Mouse (Mus musculus) midbrain, embryonic 14.5 days (tissue): ENCODE results near the gene Xab2. TPM values are rescaled to one million over a fixed set of nuclear protein-coding genes. Genes with fewer than 3 reads are reported as not detected.

Experiments used
- ATAC-seq: fragments of 200-750 bp; cut with Nextera tagmentation; 2 replicates; pipeline ENCODE4 v1.8.0; 2017; ENCODE audit warnings: moderate number of reproducible peaks, moderate library complexity; ENCODE audit not compliant: low FRiP score, low TSS enrichment
- DNase-seq: peaks from one replicate; pipeline ENCODE4 v3.0.0-alpha.2; 2015
- H3K27ac ChIP-seq: fragments of 300-500 bp; sonication (generic); replicated peaks from 2 replicates; pipeline ENCODE4 v1.5.1; 2014; ENCODE audit warnings: mild to moderate bottlenecking, low read depth, low read length, moderate library complexity
- H3K27me3 ChIP-seq: fragments of 300-500 bp; sonication (generic); 2 replicates; pipeline ENCODE4 v1.6.1; 2014; ENCODE audit warnings: low read length, control low read depth, mixed read lengths; ENCODE audit not compliant: control insufficient read depth, insufficient read depth
- H3K36me3 ChIP-seq: fragments of 300-500 bp; sonication (generic); 2 replicates; pipeline ENCODE4 v1.6.1; 2014; ENCODE audit warnings: low read length, control low read depth; ENCODE audit not compliant: control insufficient read depth, insufficient read depth
- H3K4me1 ChIP-seq: fragments of 300-500 bp; sonication (generic); 2 replicates; pipeline ENCODE4 v1.6.1; 2014; ENCODE audit warnings: mild to moderate bottlenecking, antibody characterized with exemption, low read length, control low read depth; ENCODE audit not compliant: control insufficient read depth, insufficient read depth
- H3K4me2 ChIP-seq: fragments of 300-500 bp; sonication (generic); 2 replicates; pipeline ENCODE4 v1.6.1; 2014; ENCODE audit warnings: mild to moderate bottlenecking, low read length, moderate library complexity
- H3K4me3 ChIP-seq: fragments of 300-500 bp; sonication (generic); replicated peaks from 2 replicates; pipeline ENCODE4 v1.5.1; 2014; ENCODE audit warnings: low read depth, low read length
- H3K9ac ChIP-seq: fragments of 300-500 bp; sonication (generic); replicated peaks from 2 replicates; pipeline ENCODE4 v1.6.1; 2014; ENCODE audit warnings: mild to moderate bottlenecking, low read length, moderate library complexity
- H3K9me3 ChIP-seq: fragments of 300-500 bp; sonication (generic); 2 replicates; pipeline ENCODE4 v1.6.1; 2016; ENCODE audit warnings: low read length, control low read depth, mixed read lengths; ENCODE audit not compliant: control insufficient read depth
- WGBS: fragments of 180-500 bp; shearing (Covaris S2); extraction: QIAGEN DNeasy Blood & Tissue Kit; methylation state at CpG from one replicate; pipeline ENCODE4 v1.1.7; 2014; 5-methylcytosine and 5-hydroxymethylcytosine counted together
- polyA plus RNA-seq: library from polyadenylated mRNA; unstranded; fragments of >200 nt; fragmentation: Nextera tagmentation; extraction: Ambion mirVana; gene quantifications from 2 replicates; pipeline ENCODE4 v1.2.1, GENCODE M21; 2014

Gene Xab2
- 47.5 and 51.1 TPM in 2 replicates for polyA plus RNA-seq

DNA sequence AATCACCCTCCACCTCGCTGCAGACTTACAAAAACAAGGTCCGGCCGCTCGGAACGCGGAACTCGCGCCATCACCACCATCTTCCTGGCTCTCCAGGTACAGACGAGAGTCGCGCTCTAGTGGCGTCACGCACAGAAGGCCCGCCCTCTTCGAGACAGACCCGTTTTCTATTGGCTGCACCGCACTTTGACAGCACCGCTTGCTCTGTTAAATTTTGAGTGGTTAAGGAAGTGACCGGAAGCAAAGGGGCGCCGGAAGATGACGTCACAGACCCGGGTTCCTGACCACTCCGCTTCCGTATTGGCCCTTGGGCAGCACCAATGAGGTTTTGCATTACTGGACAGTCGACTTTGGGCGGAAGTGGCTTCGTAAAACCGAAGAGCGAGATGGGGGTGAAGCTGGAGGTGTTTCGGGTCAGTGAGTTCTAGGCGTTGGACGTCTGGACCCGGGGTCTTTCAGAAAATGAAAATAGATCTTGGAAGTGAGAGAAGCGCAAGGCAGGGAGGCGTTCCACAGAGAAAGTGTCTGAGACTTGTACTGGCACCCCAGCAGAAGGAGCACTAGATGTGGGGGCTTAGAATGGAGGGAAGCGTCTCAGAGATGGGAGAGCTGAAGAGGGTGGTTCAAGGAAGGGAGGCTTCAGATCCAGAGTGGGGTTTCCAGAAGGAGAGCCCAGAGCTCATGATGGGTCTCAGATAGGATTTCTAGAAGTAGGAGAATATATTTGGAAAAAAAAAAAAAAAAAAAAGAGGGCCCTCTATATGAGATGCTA, at the start of gene Xab2, which contains the start of gene Pet100:
Xab2 (minus strand) TSS at position 118 of the 772 bp plus-strand sequence.
Pet100 (plus strand) TSS at position 350 of the 772 bp plus-strand sequence.
- Histone ChIP-seq H3K36me3 (peaks cover 25% of the 10 kb centered on the region), H3K9me3 (no peaks in the 10 kb centered on the region), H3K4me3 (peak within 1 kb of the TSS; percentile 75), H3K27ac (no peak within 1 kb of the TSS), H3K4me1 (peaks cover 12% of the 10 kb centered on the region), H3K27me3 (no peaks in the 10 kb centered on the region), H3K9ac (peak within 1 kb of the TSS; percentile 69), H3K4me2 (peak within 1 kb of the TSS; percentile 93)
- DNase-seq, result peak; percentile 100
- WGBS, result under 1% methylated on average over 37 of the region's 37 CpGs
- peak; percentile 98 for ATAC-seq

DNA sequence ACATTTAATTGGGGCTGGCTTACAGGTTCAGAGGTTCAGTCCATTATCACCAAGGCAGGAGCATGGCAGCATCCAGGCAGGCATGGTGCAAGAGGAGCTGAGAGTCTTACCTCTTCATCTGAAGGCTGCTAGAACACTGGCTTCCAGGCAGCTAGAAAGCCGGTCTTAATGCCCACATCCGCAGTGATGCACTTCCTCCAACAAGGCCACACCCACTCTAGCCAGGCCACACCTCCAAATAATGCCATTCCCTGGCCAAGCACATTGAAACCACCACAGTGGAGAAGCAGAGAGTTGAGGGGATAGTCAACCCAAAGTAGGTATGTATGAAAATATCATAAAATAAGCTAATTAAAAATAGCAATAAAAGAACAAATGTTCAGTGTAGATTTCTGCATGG, 49.3 kb upstream of the Xab2 start:
- no peak for ATAC-seq

DNA sequence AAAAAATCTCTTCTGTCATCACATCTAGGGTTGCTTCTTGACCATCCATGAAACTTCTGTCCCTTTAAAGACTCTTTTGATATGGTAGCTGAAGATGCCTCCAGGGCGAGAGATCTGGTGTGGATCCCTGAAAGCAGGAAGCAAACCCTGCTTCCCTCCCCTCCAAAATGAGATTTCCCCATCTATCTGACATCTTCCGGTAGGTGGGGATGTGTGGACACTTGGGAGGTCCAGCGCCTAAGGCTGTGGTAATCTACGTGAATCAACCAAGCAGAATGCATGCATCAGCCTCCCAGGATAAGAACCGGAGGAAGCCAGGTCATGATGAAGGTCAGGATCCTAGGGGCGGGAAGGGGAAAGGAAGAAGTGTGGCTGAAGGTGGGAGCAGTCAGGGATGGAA, 44.4 kb upstream of the Xab2 start, which contains the start of gene Mcemp1:
Mcemp1 (plus strand) TSS at position 248 of the 400 bp plus-strand sequence.
- no peak within 1 kb of the TSS for H3K27ac ChIP-seq

More for the DNA sequence above, 49.3 kb upstream of the Xab2 start:
- H3K27ac ChIP-seq, result no peak overlapping the region
- H3K9me3 ChIP-seq, result no peaks in the 10 kb centered on the region
- H3K9ac ChIP-seq, result no peak overlapping the region
- WGBS, result 85% methylated on average over 2 of the region's 2 CpGs
- H3K27me3 ChIP-seq, result no peaks in the 10 kb centered on the region
- DNase-seq, result no peak
- no peak overlapping the region for H3K4me3 ChIP-seq
- no peaks in the 10 kb centered on the region for H3K4me1 ChIP-seq
- no peaks in the 10 kb centered on the region for H3K36me3 ChIP-seq
- no peak overlapping the region for H3K4me2 ChIP-seq

DNA sequence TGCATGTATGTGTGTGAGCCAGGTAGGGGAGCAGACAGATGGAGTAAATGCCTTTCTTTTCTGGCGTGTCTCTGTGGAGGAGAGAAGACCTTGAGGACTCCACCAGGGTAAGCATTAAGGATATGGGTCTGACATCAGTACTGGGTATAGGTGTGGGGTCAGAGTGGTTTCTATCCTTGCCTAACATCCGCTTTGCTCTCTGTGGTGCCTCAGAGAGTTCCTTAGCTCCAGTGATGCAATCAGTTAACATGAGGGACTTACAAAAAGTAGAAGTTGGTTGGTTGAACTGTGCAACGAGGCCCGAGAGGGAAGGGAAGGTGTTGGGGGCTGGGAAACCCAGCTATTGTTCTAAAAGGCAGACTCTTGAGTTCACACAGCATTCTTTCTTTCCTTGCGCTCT, 43.3 kb upstream of the Xab2 start:
- ATAC-seq (no peak), DNase-seq (no peak)
- H3K4me1 ChIP-seq, result no peaks in the 10 kb centered on the region
- no peaks in the 10 kb centered on the region for H3K36me3 ChIP-seq
- 59% methylated on average over 5 of the region's 5 CpGs for WGBS
- no peak overlapping the region for H3K4me2 ChIP-seq
- no peak overlapping the region for H3K4me3 ChIP-seq
- H3K27me3 ChIP-seq, result no peaks in the 10 kb centered on the region
- no peak overlapping the region for H3K27ac ChIP-seq
- no peaks in the 10 kb centered on the region for H3K9me3 ChIP-seq
- no peak overlapping the region for H3K9ac ChIP-seq

More for the DNA sequence above, 44.4 kb upstream of the Xab2 start, which contains the start of gene Mcemp1:
- no peak within 1 kb of the TSS for H3K4me2 ChIP-seq
- ATAC-seq (no peak), DNase-seq (no peak)
- H3K9me3 ChIP-seq, result no peaks in the 10 kb centered on the region
- WGBS, result 70% methylated on average over 6 of the region's 6 CpGs
- H3K9ac ChIP-seq, result no peak within 1 kb of the TSS
- H3K4me1 ChIP-seq, result no peaks in the 10 kb centered on the region
- no peaks in the 10 kb centered on the region for H3K36me3 ChIP-seq
- no peaks in the 10 kb centered on the region for H3K27me3 ChIP-seq
- H3K4me3 ChIP-seq, result no peak within 1 kb of the TSS

DNA sequence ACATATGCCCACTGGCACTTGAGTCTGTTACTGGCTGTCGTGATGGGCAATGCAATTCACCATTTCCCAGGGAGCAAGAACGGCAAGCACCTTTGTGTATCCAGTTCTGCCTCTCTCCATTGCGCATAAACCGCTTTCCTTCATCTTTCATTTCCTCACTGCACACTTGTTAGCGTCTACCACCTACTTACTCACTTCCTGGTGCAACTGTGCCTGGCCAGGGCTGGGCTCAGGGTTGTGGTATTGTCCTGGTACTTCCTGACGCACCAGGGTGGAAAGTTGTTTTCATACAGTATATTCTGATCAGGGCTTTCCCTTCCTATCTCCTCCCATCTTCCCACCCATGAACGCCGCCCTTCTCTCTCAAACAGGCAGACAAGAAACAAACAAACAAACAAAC, 39.8 kb upstream of the Xab2 start:
- no peak overlapping the region for H3K4me3 ChIP-seq
- H3K4me2 ChIP-seq, result no peak overlapping the region
- H3K4me1 ChIP-seq, result peaks cover 8% of the 10 kb centered on the region; the same call in 1 of the 2 replicates
- H3K9me3 ChIP-seq, result no peaks in the 10 kb centered on the region
- H3K9ac ChIP-seq, result no peak overlapping the region
- WGBS, result 82% methylated on average over 8 of the region's 8 CpGs
- H3K27ac ChIP-seq, result no peak overlapping the region
- H3K27me3 ChIP-seq, result no peaks in the 10 kb centered on the region
- DNase-seq (no peak), ATAC-seq (no peak)
- no peaks in the 10 kb centered on the region for H3K36me3 ChIP-seq

DNA sequence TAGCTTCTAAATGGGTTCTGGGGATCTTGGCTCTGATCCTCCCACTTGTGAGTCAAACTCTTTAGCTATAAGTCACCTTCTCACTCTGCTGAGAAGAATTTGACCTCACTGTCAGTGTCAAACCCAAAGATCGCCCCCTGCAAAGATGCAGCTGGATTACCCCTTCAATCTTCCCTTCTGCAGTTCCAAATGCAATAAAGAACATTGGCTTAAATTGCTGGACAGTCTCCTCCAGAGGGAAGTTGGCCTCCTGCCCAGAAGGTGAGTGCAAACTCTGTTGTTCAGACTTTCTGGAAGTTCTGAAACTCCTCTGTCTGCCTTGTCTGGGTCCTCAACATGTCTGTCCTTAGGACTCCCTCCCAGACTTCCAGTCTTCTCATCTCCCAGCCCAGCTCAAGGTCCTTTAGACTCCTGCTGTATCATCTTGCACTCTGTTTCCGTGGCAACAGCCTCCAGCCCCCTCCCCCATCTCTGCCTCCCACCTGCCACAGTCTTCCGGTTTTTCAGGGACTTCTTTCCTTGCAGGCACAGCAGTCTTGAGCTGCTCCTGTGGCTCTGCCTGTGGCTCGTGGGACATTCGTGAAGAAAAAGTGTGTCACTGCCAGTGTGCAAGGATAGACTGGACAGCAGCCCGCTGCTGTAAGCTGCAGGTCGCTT, 35.7 kb upstream of the Xab2 start:
- 0 out of 2 replicates have a peak overlapping the region, but pooled peaks have one; percentile 16 for H3K9ac ChIP-seq
- H3K4me2 ChIP-seq, result peak overlapping the region; percentile 18
- ATAC-seq (peak; percentile 27; the same call in 1 of the 2 replicates), DNase-seq (peak; percentile 51)
- no peaks in the 10 kb centered on the region for H3K27me3 ChIP-seq
- H3K9me3 ChIP-seq, result no peaks in the 10 kb centered on the region
- no peak overlapping the region for H3K4me3 ChIP-seq
- H3K27ac ChIP-seq, result no peak overlapping the region
- H3K4me1 ChIP-seq, result peaks cover 8% of the 10 kb centered on the region; the same call in 1 of the 2 replicates
- no peaks in the 10 kb centered on the region for H3K36me3 ChIP-seq
- 18% methylated on average over 7 of the region's 7 CpGs for WGBS

DNA sequence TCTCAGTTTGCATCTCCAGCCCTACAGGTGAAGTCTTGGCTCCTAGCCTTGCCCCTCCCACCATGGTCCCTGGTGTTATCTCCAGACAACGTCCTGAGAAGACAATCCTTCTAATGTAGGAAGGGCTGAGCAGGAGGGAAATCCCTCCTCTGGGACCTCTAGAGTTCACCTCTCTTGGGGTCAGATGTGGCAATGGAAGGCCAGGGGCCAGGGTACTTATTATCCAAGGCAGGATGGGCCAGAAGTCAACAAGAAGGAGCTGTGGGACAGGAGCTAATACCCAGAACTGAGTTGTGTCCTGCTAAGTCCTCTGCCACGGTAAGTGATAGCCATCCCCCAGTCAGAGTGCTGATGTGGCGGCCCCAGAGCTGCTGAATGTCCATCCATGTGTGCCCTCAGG, 34.4 kb upstream of the Xab2 start, which contains the start of gene Retn:
Retn (plus strand) TSS at position 245 of the 400 bp plus-strand sequence.
- Histone ChIP-seq H3K9ac (no peak within 1 kb of the TSS), H3K4me1 (peaks cover 8% of the 10 kb centered on the region; the same call in 1 of the 2 replicates), H3K9me3 (no peaks in the 10 kb centered on the region), H3K4me2 (no peak within 1 kb of the TSS), H3K27ac (no peak within 1 kb of the TSS), H3K27me3 (no peaks in the 10 kb centered on the region), H3K36me3 (no peaks in the 10 kb centered on the region), H3K4me3 (no peak within 1 kb of the TSS)
- 78% methylated on average over 3 of the region's 3 CpGs for WGBS
- DNase-seq (no peak), ATAC-seq (no peak)

DNA sequence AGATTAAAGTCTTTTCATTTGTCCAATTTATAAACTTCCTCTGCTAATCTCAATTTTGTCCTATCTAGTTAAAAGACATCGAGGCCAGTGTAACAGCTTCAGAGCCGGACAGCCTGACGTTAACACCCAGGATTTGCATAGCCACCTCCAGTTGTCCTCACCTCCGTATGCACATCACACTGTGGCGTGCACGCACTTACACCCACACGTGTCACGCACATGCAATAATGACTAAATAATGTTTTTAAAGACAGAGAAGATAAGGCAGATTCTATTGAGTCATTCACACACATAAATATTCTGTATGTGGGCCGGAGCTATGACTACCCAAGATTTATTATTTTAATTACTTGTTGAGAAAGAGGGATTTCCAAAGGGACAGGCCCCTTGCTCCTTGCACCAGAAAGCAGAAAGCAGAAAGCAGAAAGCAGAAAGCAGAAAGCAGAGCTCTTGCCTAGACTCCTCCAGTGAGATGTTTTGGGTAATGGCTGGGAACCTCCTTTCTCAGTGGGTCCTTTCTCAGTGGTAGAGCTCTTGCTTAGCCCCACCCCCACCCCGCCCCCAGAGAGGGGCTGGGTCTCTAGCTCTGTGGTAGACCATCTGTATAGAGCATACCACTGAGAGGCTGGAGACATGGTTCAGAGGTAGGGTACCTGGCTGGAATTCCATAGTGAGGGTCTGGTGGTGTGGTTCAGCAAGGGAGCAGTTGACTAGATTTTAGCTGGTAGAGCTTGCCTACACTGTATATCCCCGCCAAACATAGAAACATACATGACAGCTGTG, 33.8 kb upstream of the Xab2 start:
- ATAC-seq (no peak), DNase-seq (no peak)
- WGBS, result 78% methylated on average over 11 of the region's 11 CpGs
- Histone ChIP-seq H3K4me3 (no peak overlapping the region), H3K4me2 (no peak overlapping the region), H3K9ac (no peak overlapping the region), H3K27ac (no peak overlapping the region), H3K9me3 (no peaks in the 10 kb centered on the region), H3K36me3 (no peaks in the 10 kb centered on the region), H3K4me1 (peaks cover 8% of the 10 kb centered on the region; the same call in 1 of the 2 replicates), H3K27me3 (no peaks in the 10 kb centered on the region)
